ENCODE assay signal across 20 mouse cellular contexts in genomic region chr1:169417979-169418664, GRCm38 (mm10).
DNase-seq lines count a peak whose midpoint lies in the region; ATAC-seq and TF ChIP-seq lines count a peak whose summit lies in the region.
"Had no signal": no experiment of that assay in that cellular context is flagged by ENCODE, and none has a peak within 500 bp of the region (broad histone marks: within the 10 kb centered on the region; RNA-seq: fewer than 3 reads in every experiment).

No protein-coding gene starts in this region.

- ATAC-seq in hindbrain, postnatal 0 days = no peak
- ATAC-seq in hindbrain, embryonic 13.5 days (ENCODE audit: low FRiP score) = no peak
- ATAC-seq in limb, embryonic 14.5 days (ENCODE audit: low FRiP score, low read depth) = 0 out of 2 replicates have a peak, but pooled peaks have one; percentile 34
- ATAC-seq in erythroblast, adult 5-6 weeks (replicated peaks; ENCODE audit: low FRiP score, poor library complexity, severe bottlenecking) = no peak
- ATAC-seq: forebrain, embryonic 15.5 days; liver, postnatal 0 days; Patski had no signal

- no peak overlapping the region for H3K9ac ChIP-seq in hindbrain, postnatal 0 days (replicated peaks; ENCODE audit: low read length)
- H3K9ac ChIP-seq in hindbrain, embryonic 13.5 days = no peak overlapping the region
- no peak overlapping the region for H3K9ac ChIP-seq in limb, embryonic 14.5 days (ENCODE audit: low read depth, low read length, severe bottlenecking)
- H3K9ac ChIP-seq: forebrain, embryonic 15.5 days; limb, embryonic 15.5 days; liver, postnatal 0 days; neural tube, embryonic 12.5 days; stomach, embryonic 15.5 days had no signal

- 69% methylated on average over 10 of the region's 10 CpGs for WGBS in hindbrain, postnatal 0 days
- 74% methylated on average over 10 of the region's 10 CpGs for WGBS in hindbrain, embryonic 13.5 days
- WGBS in embryonic facial prominence, embryonic 10.5 days = 72% methylated on average over 10 of the region's 10 CpGs
- 36% methylated on average over 10 of the region's 10 CpGs for WGBS in limb, embryonic 14.5 days

- H3K27me3 ChIP-seq in hindbrain, postnatal 0 days (ENCODE audit: insufficient read depth, low read length) = no peaks in the 10 kb centered on the region
- H3K27me3 ChIP-seq in hindbrain, embryonic 13.5 days = no peaks in the 10 kb centered on the region
- H3K27me3 ChIP-seq in embryonic facial prominence, embryonic 10.5 days (replicated peaks; ENCODE audit: low read depth, poor library complexity, severe bottlenecking) = no peaks in the 10 kb centered on the region
- H3K27me3 ChIP-seq in limb, embryonic 14.5 days (ENCODE audit: control insufficient read depth, insufficient read depth, low read length) = no peaks in the 10 kb centered on the region
- H3K27me3 ChIP-seq: forebrain, embryonic 15.5 days; neural tube, embryonic 12.5 days; stomach, embryonic 15.5 days had no signal

- H3K4me3 ChIP-seq in hindbrain, postnatal 0 days (ENCODE audit: low read length) = no peak overlapping the region
- no peak overlapping the region for H3K4me3 ChIP-seq in hindbrain, embryonic 13.5 days
- H3K4me3 ChIP-seq in embryonic facial prominence, embryonic 10.5 days = no peak overlapping the region
- no peak overlapping the region for H3K4me3 ChIP-seq in limb, embryonic 14.5 days (replicated peaks; ENCODE audit: low read length)
- H3K4me3 ChIP-seq: erythroblast, embryonic 14.5 days; forebrain, embryonic 15.5 days; left cerebral cortex, adult 2 months; limb, embryonic 15.5 days; neural tube, embryonic 12.5 days; stomach, embryonic 15.5 days had no signal

- peak overlapping the region; percentile 1; the same call in 1 of the 2 replicates for H3K27ac ChIP-seq in hindbrain, postnatal 0 days
- no peak overlapping the region for H3K27ac ChIP-seq in hindbrain, embryonic 13.5 days
- no peak overlapping the region for H3K27ac ChIP-seq in embryonic facial prominence, embryonic 10.5 days (replicated peaks)
- H3K27ac ChIP-seq in limb, embryonic 14.5 days (replicated peaks; ENCODE audit: low read depth, low read length) = no peak overlapping the region
- H3K27ac ChIP-seq: forebrain, embryonic 15.5 days; kidney, postnatal 0 days; left cerebral cortex, adult 2 months; limb, embryonic 15.5 days; neural tube, embryonic 12.5 days; stomach, embryonic 15.5 days had no signal

- H3K4me2 ChIP-seq in hindbrain, postnatal 0 days (ENCODE audit: low read depth, low read length) = no peak overlapping the region
- no peak overlapping the region for H3K4me2 ChIP-seq in hindbrain, embryonic 13.5 days
- H3K4me2 ChIP-seq in limb, embryonic 14.5 days (replicated peaks; ENCODE audit: low read depth, low read length, severe bottlenecking) = no peak overlapping the region
- H3K4me2 ChIP-seq: forebrain, embryonic 15.5 days; limb, embryonic 15.5 days; neural tube, embryonic 12.5 days; stomach, embryonic 15.5 days had no signal

- no peaks in the 10 kb centered on the region for H3K4me1 ChIP-seq in hindbrain, postnatal 0 days (ENCODE audit: insufficient read depth, low read length)
- no peaks in the 10 kb centered on the region for H3K4me1 ChIP-seq in hindbrain, embryonic 13.5 days (replicated peaks)
- peaks cover 9% of the 10 kb centered on the region; the same call in 1 of the 2 replicates for H3K4me1 ChIP-seq in embryonic facial prominence, embryonic 10.5 days
- 0 out of 2 replicates have a peak, but pooled peaks cover 2% of the 10 kb centered on the region for H3K4me1 ChIP-seq in limb, embryonic 14.5 days (ENCODE audit: control insufficient read depth, insufficient read depth, low read length)
- H3K4me1 ChIP-seq: forebrain, embryonic 15.5 days; limb, embryonic 15.5 days; neural tube, embryonic 12.5 days; stomach, embryonic 15.5 days had no signal

- no peak for TF ChIP-seq POLR2A in limb, embryonic 14.5 days (IDR thresholded peaks at IDR 0.05; ENCODE audit: borderline replicate concordance, extremely low read depth, insufficient read depth, insufficient read length)

- no peak for TF ChIP-seq CTCF in hindbrain, postnatal 0 days (IDR thresholded peaks at IDR 0.05; ENCODE audit: low read depth)

- no peak for DNase-seq in hindbrain, postnatal 0 days (ENCODE audit: low spot score)
- DNase-seq in adrenal gland, postnatal 14 days = peak; percentile 27
- peak; percentile 17 for DNase-seq in embryonic facial prominence, embryonic 10.5 days (ENCODE audit: low spot score)
- DNase-seq in limb, embryonic 14.5 days (ENCODE audit: low spot score) = no peak
- DNase-seq in spleen, adult 12 weeks (ENCODE audit: low spot score) = no peak
- no peak for DNase-seq in cerebellum, adult 9-11 months
- DNase-seq: cerebellum, adult 2 months; heart, postnatal 4 days; liver, postnatal 0 days; thymus, postnatal 14 days had no signal

- no peaks in the 10 kb centered on the region for H3K9me3 ChIP-seq in hindbrain, postnatal 0 days (ENCODE audit: low read length)
- 0 out of 2 replicates have a peak, but pooled peaks cover 3% of the 10 kb centered on the region for H3K9me3 ChIP-seq in hindbrain, embryonic 13.5 days
- no peaks in the 10 kb centered on the region for H3K9me3 ChIP-seq in embryonic facial prominence, embryonic 10.5 days
- no peaks in the 10 kb centered on the region for H3K9me3 ChIP-seq in limb, embryonic 14.5 days (ENCODE audit: control insufficient read depth, low read length)
- H3K9me3 ChIP-seq: forebrain, embryonic 15.5 days; limb, embryonic 15.5 days; neural tube, embryonic 12.5 days; stomach, embryonic 15.5 days had no signal

- no peaks in the 10 kb centered on the region for H3K36me3 ChIP-seq in hindbrain, postnatal 0 days (ENCODE audit: insufficient read depth, low read length)
- H3K36me3 ChIP-seq in hindbrain, embryonic 13.5 days = no peaks in the 10 kb centered on the region
- no peaks in the 10 kb centered on the region for H3K36me3 ChIP-seq in embryonic facial prominence, embryonic 10.5 days (replicated peaks)
- no peaks in the 10 kb centered on the region for H3K36me3 ChIP-seq in limb, embryonic 14.5 days (ENCODE audit: control insufficient read depth, insufficient read depth, low read length)
- H3K36me3 ChIP-seq: forebrain, embryonic 15.5 days; limb, embryonic 15.5 days; neural tube, embryonic 12.5 days; stomach, embryonic 15.5 days had no signal

Comparison
In these comparisons a context has a peak if more than half of its experiments do, and no peak if none do; other contexts are left out.
1. DNase-seq: peak in adrenal gland, postnatal 14 days (single experiment) and embryonic facial prominence, embryonic 10.5 days (single experiment); none in hindbrain, postnatal 0 days (single experiment), limb, embryonic 14.5 days (single experiment), spleen, adult 12 weeks (single experiment) and cerebellum, adult 9-11 months (single experiment).